Mouse (Mus musculus) kidney, embryonic 15.5 days (tissue): ENCODE results near the gene Cacng7. TPM values are rescaled to one million over a fixed set of nuclear protein-coding genes. Genes with fewer than 3 reads are reported as not detected.
"Not testable (repeated sequence)": the region's sequence is repeated elsewhere in the genome, so short reads cannot be mapped to it uniquely, and the experiment has no call there.

Experiments used
- ATAC-seq: fragments of 200-750 bp; cut with Nextera tagmentation; replicated peaks from 2 replicates; pipeline ENCODE4 v1.8.0; 2017; ENCODE audit warnings: moderate TSS enrichment; ENCODE audit not compliant: low FRiP score
- H3K27ac ChIP-seq: fragments of 300-500 bp; sonication (generic); 2 replicates; pipeline ENCODE4 v1.5.1; 2015; ENCODE audit warnings: mild to moderate bottlenecking, inconsistent platforms
- H3K27me3 ChIP-seq: fragments of 300-500 bp; sonication (generic); 2 replicates; pipeline ENCODE4 v1.6.1; 2015; ENCODE audit warnings: inconsistent platforms
- H3K36me3 ChIP-seq: fragments of 300-500 bp; sonication (generic); 2 replicates; pipeline ENCODE4 v1.6.1; 2015; ENCODE audit warnings: inconsistent platforms
- H3K4me1 ChIP-seq: fragments of 300-500 bp; sonication (generic); 2 replicates; pipeline ENCODE4 v1.6.1; 2015; ENCODE audit warnings: inconsistent platforms
- H3K4me2 ChIP-seq: fragments of 300-500 bp; sonication (generic); 2 replicates; pipeline ENCODE4 v1.6.1; 2015; ENCODE audit warnings: moderate library complexity, mild to moderate bottlenecking, inconsistent platforms
- H3K4me3 ChIP-seq: fragments of 300-500 bp; sonication (generic); replicated peaks from 2 replicates; pipeline ENCODE4 v1.5.1; 2015; ENCODE audit warnings: mild to moderate bottlenecking, inconsistent platforms
- H3K9ac ChIP-seq: fragments of 300-500 bp; sonication (generic); 2 replicates; pipeline ENCODE4 v1.6.1; 2015; ENCODE audit warnings: mild to moderate bottlenecking, inconsistent platforms
- H3K9me3 ChIP-seq: fragments of 300-500 bp; sonication (generic); replicated peaks from 2 replicates; pipeline ENCODE4 v1.6.1; 2016; ENCODE audit warnings: inconsistent platforms
- WGBS: fragments of 180-500 bp; shearing (Covaris S2); methylation state at CpG from one replicate; pipeline ENCODE4 v1.1.7; 2015; ENCODE audit warnings: mixed read lengths; 5-methylcytosine and 5-hydroxymethylcytosine counted together
- polyA plus RNA-seq: library from polyadenylated mRNA; unstranded; fragments of >200 nt; fragmentation: Nextera tagmentation; extraction: Ambion mirVana; gene quantifications from 2 replicates; pipeline ENCODE4 v1.2.1, GENCODE M21; 2015

The Cacng7 gene
- polyA plus RNA-seq, 1 experiment from 2014 or later = 1.00 TPM

GRCm38 (mm10) chr7:3384807-3385319 lies 52.1 kb downstream of the Cacng7 start:
- H3K4me2 ChIP-seq = no peak overlapping the region
- no peak overlapping the region for H3K4me3 ChIP-seq
- no peaks in the 10 kb centered on the region for H3K9me3 ChIP-seq
- H3K27ac ChIP-seq = no peak overlapping the region
- no peak overlapping the region for H3K9ac ChIP-seq
- no peaks in the 10 kb centered on the region for H3K27me3 ChIP-seq
- H3K4me1 ChIP-seq = peaks cover 3% of the 10 kb centered on the region; the same call in 1 of the 2 replicates
- no peaks in the 10 kb centered on the region for H3K36me3 ChIP-seq
- WGBS = 90% methylated on average over 5 of the region's 5 CpGs
- ATAC-seq = no peak

DNA sequence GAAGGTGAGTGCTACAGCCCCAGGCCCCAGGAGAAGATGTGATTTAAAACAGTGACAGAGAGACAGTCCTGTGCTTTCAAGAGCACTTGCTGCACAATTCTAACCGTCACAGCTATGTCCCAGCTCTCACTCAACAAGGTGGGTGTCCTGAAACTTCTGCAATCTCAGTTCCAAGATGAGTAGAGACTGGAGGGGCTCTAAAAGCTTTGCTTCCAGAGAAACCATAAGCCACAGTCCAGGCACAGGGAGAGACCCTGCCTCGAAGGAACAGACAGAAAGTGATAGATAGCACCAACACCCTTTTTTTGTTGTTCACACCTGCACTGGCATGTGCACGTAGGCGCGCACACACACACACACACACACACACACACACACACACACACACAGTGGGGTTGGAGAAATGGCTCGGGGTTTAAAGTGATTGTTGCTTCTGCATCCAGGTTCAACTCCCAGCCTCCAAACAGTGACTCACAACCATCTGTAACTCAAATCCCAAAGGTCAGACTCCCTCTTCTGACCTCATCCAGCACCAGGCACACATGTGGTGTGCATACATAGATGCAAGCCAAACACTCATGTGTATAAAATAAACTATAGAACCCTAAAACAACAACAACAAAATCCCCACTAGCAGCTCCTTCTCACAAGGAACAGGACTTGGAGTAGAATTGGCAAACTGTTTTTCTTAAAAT lies 53.4 kb downstream of the Cacng7 start:
- Histone ChIP-seq H3K4me1 (peaks cover 10% of the 10 kb centered on the region), H3K27me3 (no peaks in the 10 kb centered on the region), H3K4me2 (no peak overlapping the region), H3K9me3 (no peaks in the 10 kb centered on the region), H3K27ac (no peak overlapping the region), H3K36me3 (no peaks in the 10 kb centered on the region), H3K4me3 (no peak overlapping the region), H3K9ac (no peak overlapping the region)
- WGBS = 77% methylated on average over 6 of the region's 6 CpGs
- ATAC-seq = no peak

DNA sequence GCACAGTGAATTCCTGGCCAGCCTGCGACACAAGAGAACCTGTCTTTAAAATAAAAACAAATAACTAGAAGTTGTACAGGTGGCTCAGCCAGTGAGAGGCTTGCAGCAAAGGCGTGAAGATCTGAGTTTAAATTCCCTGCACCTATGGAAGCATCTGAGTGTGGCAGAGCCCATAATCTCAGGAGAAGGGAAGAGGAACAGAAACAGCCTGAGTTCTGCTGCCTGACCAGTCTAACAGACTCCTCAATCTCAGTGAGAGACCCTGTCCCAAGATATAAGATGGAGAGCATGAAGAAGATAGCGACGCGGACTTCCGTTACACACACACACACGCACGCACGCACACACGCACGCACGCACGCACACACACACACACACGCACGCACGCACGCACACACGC lies 55.0 kb downstream of the Cacng7 start:
- ATAC-seq = no peak
- Histone ChIP-seq H3K9me3 (no peaks in the 10 kb centered on the region), H3K4me3 (no peak overlapping the region), H3K27me3 (no peaks in the 10 kb centered on the region), H3K4me2 (no peak overlapping the region), H3K9ac (no peak overlapping the region), H3K27ac (no peak overlapping the region), H3K4me1 (peaks cover 17% of the 10 kb centered on the region), H3K36me3 (no peaks in the 10 kb centered on the region)
- 82% methylated on average over 18 of the region's 18 CpGs for WGBS

DNA sequence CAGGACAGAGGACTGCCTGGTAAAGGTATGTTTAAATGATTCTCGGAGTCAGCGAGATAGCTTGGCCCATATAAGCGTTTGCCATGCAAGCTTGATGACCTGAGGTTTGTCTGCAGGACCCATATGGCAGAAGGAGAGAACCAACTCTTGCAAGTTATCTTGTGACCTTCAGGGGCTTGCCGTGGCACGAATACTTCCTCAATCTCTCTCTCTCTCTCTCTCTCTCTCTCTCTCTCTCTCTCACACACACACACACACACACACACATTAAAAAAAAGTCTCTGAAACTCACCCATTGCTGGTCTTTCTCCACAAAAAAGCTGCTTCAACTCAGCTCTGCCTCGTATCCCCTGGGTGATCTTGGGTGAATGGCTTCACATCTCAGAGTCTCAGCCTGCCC lies 56.1 kb downstream of the Cacng7 start:
- 67% methylated on average over 6 of the region's 6 CpGs for WGBS
- H3K9me3 ChIP-seq = no peaks in the 10 kb centered on the region
- no peak overlapping the region for H3K9ac ChIP-seq
- no peak overlapping the region for H3K27ac ChIP-seq
- no peak for ATAC-seq
- H3K4me3 ChIP-seq = no peak overlapping the region
- H3K36me3 ChIP-seq = no peaks in the 10 kb centered on the region
- no peaks in the 10 kb centered on the region for H3K27me3 ChIP-seq
- peaks cover 17% of the 10 kb centered on the region for H3K4me1 ChIP-seq
- H3K4me2 ChIP-seq = peak overlapping the region; percentile 56; the same call in 1 of the 2 replicates

- Histone ChIP-seq H3K4me1 (peaks cover 17% of the 10 kb centered on the region), H3K4me2 (peak overlapping the region; percentile 56), H3K4me3 (peak overlapping the region; percentile 32), H3K9me3 (no peaks in the 10 kb centered on the region), H3K9ac (no peak overlapping the region), H3K36me3 (no peaks in the 10 kb centered on the region), H3K27me3 (no peaks in the 10 kb centered on the region), H3K27ac (peak overlapping the region; percentile 37; the same call in 1 of the 2 replicates)
- WGBS = under 1% methylated on average over 16 of the region's 17 CpGs
- no peak; the same call in 1 of the 2 replicates for ATAC-seq
These were observed 57.0 kb downstream of the Cacng7 start for GRCm38 (mm10) chr7:3389444-3390412.

DNA sequence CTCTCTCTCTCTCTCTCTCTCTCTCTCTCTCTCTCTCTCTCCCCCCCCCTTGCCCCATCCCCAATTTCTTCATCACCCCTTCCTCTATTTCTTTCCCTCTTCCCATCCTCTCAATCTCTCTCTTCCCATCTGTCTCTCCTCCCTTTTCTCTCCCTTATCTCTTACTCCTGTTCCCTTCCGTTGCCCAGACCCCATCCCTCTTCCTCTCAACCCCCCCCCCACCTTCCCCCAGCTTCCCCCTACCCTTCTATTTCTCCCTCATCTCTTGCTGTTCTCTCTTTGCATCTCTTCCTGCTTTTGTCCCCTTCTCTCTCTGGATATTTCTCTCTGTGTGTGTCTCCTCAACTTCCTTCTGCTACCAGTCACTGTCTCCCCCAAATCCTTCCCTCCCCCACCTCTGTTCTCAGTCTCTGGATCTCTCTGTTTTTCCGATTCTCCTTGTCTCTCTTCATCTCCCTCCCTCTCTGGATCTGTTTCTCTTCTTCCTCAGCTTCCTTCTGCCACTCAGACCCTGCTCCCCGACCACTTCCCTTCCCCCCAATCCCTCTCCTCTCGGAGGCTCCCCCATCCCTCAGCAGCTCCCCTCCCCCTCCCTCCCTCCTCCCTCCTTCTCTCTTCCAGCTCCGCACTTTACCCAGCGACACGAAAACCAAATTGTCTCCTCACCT lies 57.8 kb downstream of the Cacng7 start, which contains the start of gene Cacng8:
Cacng8 (plus strand) TSS at position 271 of the 668 bp plus-strand sequence.
- 0% methylated on average over 7 of the region's 7 CpGs for WGBS
- Histone ChIP-seq H3K4me1 (peaks cover 17% of the 10 kb centered on the region), H3K27me3 (no peaks in the 10 kb centered on the region), H3K9me3 (no peaks in the 10 kb centered on the region), H3K4me3 (peak within 1 kb of the TSS; percentile 32), H3K4me2 (peak within 1 kb of the TSS; percentile 56), H3K9ac (no peak within 1 kb of the TSS), H3K36me3 (no peaks in the 10 kb centered on the region), H3K27ac (peak within 1 kb of the TSS; percentile 37; the same call in 1 of the 2 replicates)
- no peak; the same call in 1 of the 2 replicates for ATAC-seq

- no peak for ATAC-seq
- H3K4me1 ChIP-seq = peaks cover 17% of the 10 kb centered on the region
- 6% methylated on average over 12 of the region's 12 CpGs for WGBS
- no peaks in the 10 kb centered on the region for H3K36me3 ChIP-seq
- no peaks in the 10 kb centered on the region for H3K27me3 ChIP-seq
- peak overlapping the region; percentile 56 for H3K4me2 ChIP-seq
- no peak overlapping the region for H3K9ac ChIP-seq
- H3K27ac ChIP-seq = no peak overlapping the region
- H3K9me3 ChIP-seq = no peaks in the 10 kb centered on the region
- H3K4me3 ChIP-seq = peak overlapping the region; percentile 32
These were observed 58.3 kb downstream of the Cacng7 start for GRCm38 (mm10) chr7:3391081-3391451.

- Histone ChIP-seq H3K4me3 (no peak overlapping the region), H3K36me3 (no peaks in the 10 kb centered on the region), H3K9ac (no peak overlapping the region), H3K4me1 (peaks cover 17% of the 10 kb centered on the region), H3K27ac (no peak overlapping the region), H3K4me2 (peak overlapping the region; percentile 56), H3K27me3 (no peaks in the 10 kb centered on the region), H3K9me3 (no peaks in the 10 kb centered on the region)
- 25% methylated on average over 4 of the region's 4 CpGs for WGBS
- ATAC-seq = no peak
These were observed 59.1 kb downstream of the Cacng7 start for GRCm38 (mm10) chr7:3391809-3392208.

- Histone ChIP-seq H3K36me3 (no peaks in the 10 kb centered on the region), H3K4me3 (no peak overlapping the region), H3K4me1 (0 out of 2 replicates have a peak, but pooled peaks cover 7% of the 10 kb centered on the region), H3K9ac (no peak overlapping the region), H3K9me3 (no peaks in the 10 kb centered on the region), H3K4me2 (no peak overlapping the region), H3K27me3 (no peaks in the 10 kb centered on the region), H3K27ac (no peak overlapping the region)
- no peak for ATAC-seq
- WGBS = 57% methylated on average over 10 of the region's 10 CpGs
These were observed 64.6 kb downstream of the Cacng7 start for GRCm38 (mm10) chr7:3397355-3397754.

GRCm38 (mm10) chr7:3397797-3398196 lies 65.0 kb downstream of the Cacng7 start:
- Histone ChIP-seq H3K9me3 (no peaks in the 10 kb centered on the region), H3K4me2 (no peak overlapping the region), H3K4me1 (0 out of 2 replicates have a peak, but pooled peaks cover 7% of the 10 kb centered on the region), H3K4me3 (no peak overlapping the region), H3K27me3 (no peaks in the 10 kb centered on the region), H3K36me3 (no peaks in the 10 kb centered on the region), H3K9ac (no peak overlapping the region), H3K27ac (no peak overlapping the region)
- ATAC-seq = no peak
- 40% methylated on average over 7 of the region's 7 CpGs for WGBS

DNA sequence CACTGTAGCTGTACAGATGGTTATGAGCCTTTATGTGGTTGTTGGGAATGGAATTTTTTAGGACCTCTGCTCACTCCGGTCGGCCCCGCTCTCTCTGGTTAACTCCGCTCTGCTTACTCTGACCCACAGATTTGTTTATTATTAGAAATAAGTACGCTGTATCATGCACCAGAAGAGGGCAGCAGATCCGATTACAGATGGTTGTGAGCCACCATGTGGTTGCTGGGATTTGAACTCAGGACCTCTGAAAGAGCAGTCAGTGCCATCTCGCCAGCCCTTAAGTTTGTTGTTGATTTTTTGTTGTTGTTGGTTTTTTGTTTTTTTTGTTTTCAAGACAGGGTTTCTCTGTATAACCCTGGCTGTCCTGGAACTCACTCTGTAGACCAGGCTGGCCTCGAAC lies 65.6 kb downstream of the Cacng7 start:
- not testable (repeated sequence) for H3K4me3 ChIP-seq, H3K27me3 ChIP-seq, H3K9me3 ChIP-seq, H3K36me3 ChIP-seq, H3K4me2 ChIP-seq, H3K4me1 ChIP-seq, H3K27ac ChIP-seq, ATAC-seq, H3K9ac ChIP-seq
- 90% methylated on average over 8 of the region's 8 CpGs for WGBS
